Mouse (Mus musculus): ENCODE results near the gene Cse1l.

DNA sequence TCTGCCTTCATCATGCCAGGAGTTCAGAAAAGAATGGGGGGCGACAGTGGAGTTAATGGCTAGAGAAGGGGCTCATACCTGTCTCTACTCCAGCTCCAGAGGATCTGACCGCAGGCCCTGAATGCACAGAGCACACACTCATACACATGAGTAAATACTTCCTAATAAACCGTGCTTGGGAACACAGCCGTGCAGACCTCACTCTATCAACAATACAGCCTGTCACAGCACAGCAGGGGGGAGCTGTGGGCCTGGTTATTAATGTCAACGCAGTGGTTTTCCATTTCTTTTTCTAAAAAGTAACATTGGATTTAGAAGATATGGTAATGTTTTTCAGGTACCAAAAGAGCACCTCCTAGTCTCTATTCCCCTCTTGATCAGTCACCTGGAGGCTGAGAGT, 28.6 kb downstream of the Cse1l start:
- no peak for TF ChIP-seq CTCF (conservative IDR thresholded peaks at IDR 0.05 in 1 of 2, IDR thresholded peaks at IDR 0.05 in 1 of 2; ENCODE audit: low read depth in 2 of 2, low read length in 2 of 2)
- no peak for TF ChIP-seq NRF1 (IDR thresholded peaks at IDR 0.05; ENCODE audit: low read depth, low read length)
- no peak for TF ChIP-seq MAZ (IDR thresholded peaks at IDR 0.05; ENCODE audit: low read depth, low read length)
- no peak for TF ChIP-seq KAT2A (IDR thresholded peaks at IDR 0.05; ENCODE audit: insufficient replicate concordance, low read length)
- TF ChIP-seq EP300 (IDR thresholded peaks at IDR 0.05; ENCODE audit: low read length) = no peak
- TF ChIP-seq USF1 (IDR thresholded peaks at IDR 0.05; ENCODE audit: low read depth, low read length) = no peak
- no peak for TF ChIP-seq MYC (IDR thresholded peaks at IDR 0.05; ENCODE audit: low read depth, low read length)
- TF ChIP-seq POLR2AphosphoS2 (IDR thresholded peaks at IDR 0.05; ENCODE audit: low read depth, low read length) = no peak
- no peak for TF ChIP-seq HCFC1 (IDR thresholded peaks at IDR 0.05; ENCODE audit: low read depth, low read length)
- no peak for TF ChIP-seq POLR2A (IDR thresholded peaks at IDR 0.05; ENCODE audit: low read depth, low read length)
